Mouse (Mus musculus): ENCODE results near the gene Ccdc171. TPM values are rescaled to one million over a fixed set of nuclear protein-coding genes. Genes with fewer than 3 reads are reported as not detected.

Ccdc171 gene
- total and polyA plus RNA-seq, 3 experiments: 1.8 to 15.0 (median 7.8) TPM

DNA sequence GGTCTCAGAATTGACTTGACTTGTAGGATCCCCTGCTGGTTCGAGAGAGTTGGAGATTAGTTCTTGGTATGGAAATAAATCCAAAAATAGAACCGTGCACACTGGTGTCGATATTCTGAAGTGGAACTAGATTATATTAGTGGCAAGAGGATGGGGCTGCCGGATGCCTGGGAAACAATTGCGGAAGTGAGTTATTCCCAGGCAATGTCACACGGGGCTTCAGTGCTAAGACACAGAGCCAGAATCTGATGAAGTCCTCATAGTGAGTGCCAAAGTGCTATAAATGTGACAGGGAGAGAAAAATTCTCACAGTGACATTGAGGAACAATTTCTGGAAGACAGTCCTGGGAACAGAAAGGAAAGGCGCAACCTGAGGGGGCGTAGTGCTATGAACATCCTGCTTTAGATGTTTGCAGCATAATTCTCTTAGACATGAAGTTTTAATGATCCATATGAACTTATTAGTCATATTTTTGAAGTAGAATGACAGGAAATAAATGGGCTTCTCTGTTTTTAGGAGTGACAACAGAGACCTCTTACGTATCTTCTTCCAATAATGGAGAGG is 376.8 kb downstream of the Ccdc171 start:
- TF ChIP-seq TAL1 (conservative IDR thresholded peaks at IDR 0.05; ENCODE audit: low read depth, low read length): no peak
- TF ChIP-seq POLR2AphosphoS5 (IDR thresholded peaks at IDR 0.05; ENCODE audit: insufficient replicate concordance, low read depth, low read length): no peak
- no peak for TF ChIP-seq GATA2 (IDR thresholded peaks at IDR 0.05; ENCODE audit: borderline replicate concordance, low read depth, low read length)
- no peak for TF ChIP-seq GATA1 (IDR thresholded peaks at IDR 0.05; ENCODE audit: borderline replicate concordance, low read length)
- no peak for TF ChIP-seq CTCF (IDR thresholded peaks at IDR 0.05; ENCODE audit: low read depth, low read length)
- DNase-seq (ENCODE audit: low spot score) (no peak), ATAC-seq (ENCODE audit: extremely low read depth, insufficient number of reproducible peaks, low FRiP score, poor library complexity, severe bottlenecking) (no peak)
- no peaks in the 10 kb centered on the region for H3K4me1 ChIP-seq (ENCODE audit: insufficient read depth, low read depth, low read length)
- no peaks in the 10 kb centered on the region for H3K36me3 ChIP-seq (replicated peaks)
- H3K9me3 ChIP-seq (replicated peaks): peaks cover 48% of the 10 kb centered on the region
- no peak overlapping the region for H3K4me3 ChIP-seq (ENCODE audit: low read depth, low read length)
- H3K27me3 ChIP-seq (ENCODE audit: insufficient read depth, low read length): no peaks in the 10 kb centered on the region

Other genes with a start within 250 kb of the Ccdc171 start
- not detected in 2 replicates for gene Ttc39b, start 201.3 kb upstream of the Ccdc171 start, total RNA-seq (2014; fragmentation: Nextera tagmentation)
- 0.49 and 0.52 TPM in 2 replicates for gene Ttc39b, start 201.3 kb upstream of the Ccdc171 start, total RNA-seq (2017)
- not detected in 2 replicates for gene Ttc39b, start 201.3 kb upstream of the Ccdc171 start, polyA plus RNA-seq (2012)
- gene Snapc3, start 107.8 kb upstream of the Ccdc171 start, total RNA-seq (2014; fragmentation: Nextera tagmentation): 48.3 and 61.4 TPM in 2 replicates
- gene Snapc3, start 107.8 kb upstream of the Ccdc171 start, total RNA-seq (2017): 41.0 and 57.6 TPM in 2 replicates
- 7.4 and 8.7 TPM in 2 replicates for gene Snapc3, start 107.8 kb upstream of the Ccdc171 start, polyA plus RNA-seq (2012)
- gene Psip1, start 39.1 kb upstream of the Ccdc171 start, total RNA-seq (2014; fragmentation: Nextera tagmentation): 252 and 284 TPM in 2 replicates
- gene Psip1, start 39.1 kb upstream of the Ccdc171 start, total RNA-seq (2017): 132 and 170 TPM in 2 replicates
- gene Psip1, start 39.1 kb upstream of the Ccdc171 start, polyA plus RNA-seq (2012): 67.3 and 85.9 TPM in 2 replicates

All from G1E (cell line).